Mouse (Mus musculus) cerebellum, adult 18-20 months (tissue): ENCODE measurements around the gene Ccm2.

Experiments
- DNase-seq, 2 experiments: peaks; one replicate each; pipeline ENCODE4 v3.0.0; 2021

Ccm2 gene

DNA sequence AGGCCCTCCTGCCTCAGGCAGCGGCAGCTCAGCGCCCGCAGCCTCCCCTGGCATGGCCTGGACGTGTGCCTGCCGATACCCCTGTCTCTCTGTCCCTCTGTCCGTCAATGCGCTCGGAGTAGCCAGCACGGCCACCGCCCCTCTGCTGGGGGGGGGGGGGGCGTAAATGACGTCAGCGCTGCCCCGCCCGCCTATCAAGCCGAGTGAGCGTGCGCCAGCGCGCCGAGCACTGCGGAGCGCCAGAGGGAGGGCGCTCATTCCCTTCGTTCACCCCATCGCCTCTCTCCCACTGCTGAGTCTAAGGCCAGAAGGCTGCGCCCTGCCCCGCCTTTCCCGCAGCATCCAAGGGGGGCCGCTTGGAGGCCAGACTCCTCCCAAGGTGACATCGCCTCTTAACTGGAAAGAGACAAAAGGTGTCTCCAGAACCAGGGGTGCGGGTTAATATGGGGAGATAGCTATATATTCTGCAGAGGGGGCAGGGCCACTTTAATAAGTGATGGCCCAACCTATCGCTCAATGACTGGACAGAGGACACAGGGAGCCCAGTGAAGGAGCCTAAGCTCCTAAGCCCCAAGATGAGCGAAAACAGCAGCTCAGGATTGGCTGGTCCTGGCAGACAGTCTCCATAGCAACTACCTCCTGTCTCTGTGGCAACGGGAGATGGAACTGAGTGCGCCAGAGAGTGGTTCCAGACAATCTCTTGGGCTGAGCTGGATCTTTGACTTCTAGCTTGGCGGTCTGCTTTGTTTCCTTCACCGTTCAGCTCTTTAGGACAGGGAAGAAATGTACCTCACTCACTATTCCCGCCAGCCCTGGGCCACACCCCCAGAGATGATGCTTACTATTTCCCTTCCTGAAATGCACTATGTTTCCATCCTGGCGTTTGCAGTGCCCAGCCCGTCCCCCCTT, 59.1 kb downstream of the Ccm2 start, which contains the start of gene Nacad:
TSS of gene Nacad (minus strand) at position 563 of the 909 bp plus-strand sequence.
- DNase-seq, result peak; percentile 85

GRCm38 (mm10) chr11:6615250-6616205, 68.8 kb downstream of the Ccm2 start:
- DNase-seq, result no peak

DNA sequence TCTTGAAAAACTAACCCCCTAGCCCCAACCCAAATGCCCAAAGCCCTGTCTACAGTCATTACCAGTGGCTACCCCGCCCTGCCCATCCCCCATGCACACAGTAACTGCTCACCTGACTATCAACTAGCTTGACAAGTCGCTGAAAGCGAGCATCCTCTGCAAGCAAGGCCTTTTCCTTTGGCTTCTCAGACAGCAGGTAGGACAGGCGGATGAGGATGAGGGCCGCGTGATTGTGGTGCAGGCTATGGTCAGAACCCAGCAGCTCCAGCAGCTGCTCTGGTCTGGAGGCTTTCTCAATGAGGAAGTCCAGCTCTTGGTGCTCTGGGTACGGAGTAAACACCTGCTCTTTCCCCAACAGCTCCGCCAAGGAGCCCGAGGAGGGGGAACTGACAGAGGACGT, 77.0 kb downstream of the Ccm2 start:
- no peak for DNase-seq

DNA sequence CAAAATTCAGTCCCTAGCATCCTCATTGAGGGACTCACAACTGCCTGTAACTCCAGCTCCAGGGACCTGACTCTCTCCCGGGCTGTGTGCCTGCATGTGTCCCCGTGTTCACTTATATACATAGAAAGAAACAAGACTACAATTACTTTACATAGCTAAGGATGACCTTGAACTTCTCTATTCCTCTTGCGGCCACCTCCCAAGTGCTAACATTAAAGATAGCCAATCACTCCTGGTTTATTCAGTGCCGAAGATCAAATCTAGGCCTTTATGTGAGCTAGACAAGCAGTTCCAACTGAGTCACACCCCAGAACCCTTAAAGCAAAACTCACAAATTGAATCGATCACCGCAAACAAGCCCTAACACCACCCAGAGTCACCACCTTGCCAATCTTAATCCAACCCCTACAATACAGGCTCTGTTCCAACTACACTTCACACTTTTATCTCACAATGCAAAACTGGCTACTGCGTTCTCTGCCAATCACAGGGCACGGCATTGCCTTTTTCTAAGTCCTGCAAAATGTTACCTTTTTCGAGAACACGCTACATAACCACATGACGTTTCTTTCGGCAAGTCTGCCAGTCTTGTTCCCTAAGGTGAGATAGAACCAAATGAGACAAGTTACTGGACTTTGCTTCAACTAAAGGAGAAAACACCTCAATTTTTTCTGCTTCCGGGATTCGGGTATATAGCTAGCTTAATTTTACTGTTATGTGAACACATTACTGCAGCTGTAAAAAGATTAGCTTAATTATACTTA, 78.1 kb downstream of the Ccm2 start:
- no peak for DNase-seq

DNA sequence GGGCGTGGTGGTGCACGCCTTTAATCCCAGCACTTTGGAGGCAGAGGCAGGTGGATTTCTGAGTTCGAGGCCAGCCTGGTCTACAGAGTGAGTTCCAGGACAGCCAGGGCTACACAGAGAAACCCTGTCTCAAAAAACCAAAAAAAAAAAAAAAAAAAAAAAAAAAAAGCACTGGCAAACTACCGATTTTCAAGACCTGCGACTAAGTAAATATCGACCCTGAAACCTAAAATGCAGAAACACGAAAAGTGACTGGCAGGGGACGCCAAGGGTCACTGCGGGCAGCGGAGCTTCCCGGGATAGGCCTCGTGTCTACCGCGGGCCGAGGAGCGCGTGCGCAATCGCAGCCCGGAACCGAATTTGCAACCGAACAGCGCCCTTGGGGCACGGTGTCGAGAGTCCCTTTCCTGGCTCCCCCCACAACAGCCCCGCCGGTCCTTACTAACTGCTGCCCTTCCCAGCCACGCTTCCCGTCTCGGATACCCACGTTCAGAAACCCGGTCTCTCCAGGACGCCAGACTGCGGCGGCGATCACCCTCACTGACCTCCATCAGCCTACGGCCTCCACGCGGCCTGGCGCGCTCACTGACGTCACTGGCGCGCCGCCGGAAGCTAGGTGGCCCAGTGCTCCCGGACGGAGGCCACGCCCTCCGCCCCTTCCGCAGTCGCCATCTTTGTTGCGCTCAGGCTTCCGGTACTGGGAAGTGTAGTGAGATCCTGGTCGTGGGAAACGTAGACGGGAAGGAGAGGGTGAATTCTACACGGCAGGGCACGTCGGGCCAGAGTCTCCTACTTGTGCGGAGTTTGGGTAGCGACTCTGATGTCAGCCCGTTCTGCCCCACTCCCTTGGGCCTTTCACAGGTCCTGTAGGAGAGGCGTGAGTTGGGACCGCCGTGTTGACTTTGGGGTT, 79.0 kb downstream of the Ccm2 start, which contains the start of gene Tbrg4:
TSS of gene Tbrg4 (minus strand) at position 590 of the 910 bp plus-strand sequence.
- DNase-seq, result peak; percentile 90 to 96

- DNase-seq, result no peak
These were observed 79.7 kb downstream of the Ccm2 start for GRCm38 (mm10) chr11:6626388-6626772.

- DNase-seq, result no peak
These were observed 81.0 kb downstream of the Ccm2 start for GRCm38 (mm10) chr11:6627731-6628130.

DNA sequence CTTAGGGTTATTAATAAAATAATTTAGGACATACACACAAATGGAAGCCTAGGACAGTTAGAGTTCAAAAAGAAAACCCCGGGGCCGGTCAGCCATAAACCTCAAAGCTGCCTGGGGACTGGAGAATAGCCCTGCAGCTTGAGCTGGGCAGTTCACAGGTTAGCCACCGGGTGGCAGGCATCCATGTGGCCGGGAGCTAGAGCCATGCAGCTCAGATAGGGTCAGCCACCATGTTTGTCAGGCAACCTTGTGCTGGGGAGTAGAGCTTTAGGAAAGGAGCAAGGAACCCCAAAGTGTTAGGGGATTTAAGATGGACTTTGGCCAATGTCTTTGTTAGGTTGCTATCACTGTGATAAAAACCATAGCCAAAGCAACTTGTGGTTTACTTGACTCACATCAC, 81.9 kb downstream of the Ccm2 start:
- peak; percentile 53 to 56 for DNase-seq

DNA sequence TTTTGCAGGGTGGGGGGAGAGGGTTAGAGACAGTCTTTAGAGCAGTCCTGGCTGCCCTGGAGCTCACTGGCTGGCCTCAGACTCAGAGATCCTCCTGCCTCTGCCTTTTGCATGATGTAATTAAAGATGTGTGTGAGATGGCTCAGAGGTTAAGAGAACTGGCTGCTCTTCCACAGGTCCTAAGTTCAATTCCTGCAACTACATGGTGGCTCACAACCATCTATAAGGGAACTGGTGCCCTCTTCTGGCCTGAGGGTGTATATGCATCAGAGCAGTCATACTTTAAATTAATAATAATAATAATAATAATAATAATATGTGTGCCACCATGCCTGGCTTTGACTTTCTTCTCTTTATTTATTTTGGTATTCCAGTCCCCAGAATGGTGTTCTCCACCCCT, 83.0 kb downstream of the Ccm2 start:
- DNase-seq, result peak; percentile 52 to 54

DNA sequence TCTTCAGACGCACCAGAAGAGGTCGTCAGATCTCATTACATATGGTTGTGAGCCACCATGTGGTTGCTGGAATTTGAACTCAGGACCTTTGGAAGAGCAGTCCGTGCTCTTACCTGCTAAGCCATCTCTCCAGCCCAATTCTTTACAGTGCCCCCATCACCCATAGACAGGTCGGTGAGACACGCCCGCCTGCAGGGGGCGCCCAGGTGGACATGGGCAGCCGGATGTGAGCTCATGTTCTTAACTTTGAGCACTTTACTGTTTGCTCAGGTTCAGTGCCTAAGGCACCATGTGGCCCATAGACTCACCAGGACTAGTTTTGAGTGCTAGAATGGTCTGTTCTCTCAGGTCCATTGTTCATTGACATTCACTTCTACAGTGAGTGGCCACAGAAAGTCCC, 89.5 kb downstream of the Ccm2 start:
- no peak for DNase-seq

- no peak for DNase-seq
These were observed 91.8 kb downstream of the Ccm2 start, which contains the start of gene Wap for GRCm38 (mm10) chr11:6638537-6638936. TSS of gene Wap (minus strand) at chr11:6638637.

DNA sequence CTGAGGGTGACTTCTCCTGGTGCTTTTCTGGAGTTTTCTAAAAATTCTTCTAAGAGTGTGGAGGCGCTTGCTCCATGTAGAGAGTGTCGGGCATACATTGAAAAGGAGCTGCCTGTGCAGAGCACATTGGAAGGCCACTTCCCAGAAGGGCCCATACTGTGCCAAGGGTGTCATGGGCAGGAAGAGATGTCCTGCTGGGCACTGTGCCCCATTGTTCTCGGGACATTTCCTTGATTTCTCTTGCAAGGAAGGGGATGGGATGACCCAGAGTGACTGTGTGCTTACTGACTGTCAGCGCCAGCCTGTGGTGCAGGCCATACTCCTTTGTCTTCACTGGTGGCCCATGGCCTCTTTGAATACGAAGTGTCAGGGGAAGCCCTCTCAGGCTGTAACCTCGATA, 92.4 kb downstream of the Ccm2 start:
- no peak for DNase-seq

GRCm38 (mm10) chr11:6644566-6644965, 97.9 kb downstream of the Ccm2 start:
- no peak for DNase-seq
